In genomic region chr10:42631754-42632452, GRCm38 (mm10) we compare ENCODE assay signal across 10 mouse cellular contexts. TPM values are rescaled to one million over a fixed set of nuclear protein-coding genes. Genes with fewer than 3 reads are reported as not detected.
DNase-seq lines count a peak whose midpoint lies in the region; ATAC-seq lines count a peak whose summit lies in the region.
"Had no signal": no experiment of that assay in that cellular context is flagged by ENCODE, and none has a peak within 500 bp of the region (broad histone marks: within the 10 kb centered on the region; RNA-seq: fewer than 3 reads in every experiment).

No protein-coding gene starts in this region.

- no peaks in the 10 kb centered on the region for H3K36me3 ChIP-seq in kidney, embryonic 14.5 days (ENCODE audit: control insufficient read depth, insufficient read depth, low read length)
- no peaks in the 10 kb centered on the region for H3K36me3 ChIP-seq in hindbrain, embryonic 11.5 days (ENCODE audit: control insufficient read depth, insufficient read depth, low read length)
- no peaks in the 10 kb centered on the region for H3K36me3 ChIP-seq in midbrain, embryonic 14.5 days (ENCODE audit: control insufficient read depth, insufficient read depth, low read length)
- H3K36me3 ChIP-seq: G1E had no signal

- DNase-seq in kidney, postnatal 25 days: no peak
- peak; percentile 45 for DNase-seq in embryo, embryonic 10 days (ENCODE audit: low spot score)
- DNase-seq in hindbrain, embryonic 11.5 days (ENCODE audit: low spot score): peak; percentile 59
- peak; percentile 45 for DNase-seq in midbrain, embryonic 14.5 days
- DNase-seq in c-Kit-positive CD71-positive TER-119-positive erythroid progenitor cells, embryonic 14.5 days (ENCODE audit: low spot score): no peak
- DNase-seq in urinary bladder, postnatal 10 days (ENCODE audit: low spot score): no peak
- DNase-seq in left cerebral cortex, postnatal 25 days (ENCODE audit: low spot score in 2 of 2): no peak

- under 1% methylated on average over 42 of the region's 42 CpGs for WGBS in kidney, embryonic 14.5 days
- WGBS in hindbrain, embryonic 11.5 days: 1% methylated on average over 42 of the region's 42 CpGs
- WGBS in midbrain, embryonic 14.5 days: under 1% methylated on average over 40 of the region's 42 CpGs

- no peak overlapping the region for H3K4me2 ChIP-seq in kidney, embryonic 14.5 days (replicated peaks; ENCODE audit: low read depth, low read length)
- H3K4me2 ChIP-seq in hindbrain, embryonic 11.5 days (replicated peaks; ENCODE audit: low read depth, low read length): peak overlapping the region; percentile 17
- H3K4me2 ChIP-seq in midbrain, embryonic 14.5 days (ENCODE audit: low read length): peak overlapping the region; percentile 58

- H3K27me3 ChIP-seq in kidney, embryonic 14.5 days (ENCODE audit: control insufficient read depth, insufficient read depth, low read length): peaks cover 95% of the 10 kb centered on the region
- peaks cover 96% of the 10 kb centered on the region for H3K27me3 ChIP-seq in hindbrain, embryonic 11.5 days (ENCODE audit: control insufficient read depth, insufficient read depth, low read length)
- H3K27me3 ChIP-seq in midbrain, embryonic 14.5 days (ENCODE audit: control insufficient read depth, insufficient read depth, low read length): peaks cover 76% of the 10 kb centered on the region

- H3K27ac ChIP-seq in kidney, embryonic 14.5 days (ENCODE audit: low read depth, low read length): no peak overlapping the region
- no peak overlapping the region for H3K27ac ChIP-seq in hindbrain, embryonic 11.5 days (ENCODE audit: low read depth, low read length)
- H3K27ac ChIP-seq in midbrain, embryonic 14.5 days (replicated peaks; ENCODE audit: low read depth, low read length): no peak overlapping the region

- H3K9ac ChIP-seq in kidney, embryonic 14.5 days (ENCODE audit: low read depth, low read length): no peak overlapping the region
- no peak overlapping the region for H3K9ac ChIP-seq in hindbrain, embryonic 11.5 days (ENCODE audit: low read depth, low read length)
- H3K9ac ChIP-seq in midbrain, embryonic 14.5 days (replicated peaks; ENCODE audit: low read length): no peak overlapping the region; the same call in 1 of the 2 replicates

- intact Hi-C loops in left cerebral cortex, postnatal 25 days (cut with DNase I): loop anchor here (5.0 kb wide), 1 partner anchor 50 kb away; the partner anchor contains the start of genes Nr2e1 and Ostm1

- H3K4me3 ChIP-seq in kidney, embryonic 14.5 days (ENCODE audit: low read length): peak overlapping the region; percentile 15
- H3K4me3 ChIP-seq in hindbrain, embryonic 11.5 days (ENCODE audit: low read depth, low read length): peak overlapping the region; percentile 14; the same call in 1 of the 2 replicates
- peak overlapping the region; percentile 30 for H3K4me3 ChIP-seq in midbrain, embryonic 14.5 days (replicated peaks; ENCODE audit: low read depth, low read length)

- no peaks in the 10 kb centered on the region for H3K9me3 ChIP-seq in kidney, embryonic 14.5 days (ENCODE audit: control insufficient read depth, low read length)
- no peaks in the 10 kb centered on the region for H3K9me3 ChIP-seq in hindbrain, embryonic 11.5 days (ENCODE audit: control insufficient read depth, low read length)
- H3K9me3 ChIP-seq in midbrain, embryonic 14.5 days (ENCODE audit: control insufficient read depth, low read length): no peaks in the 10 kb centered on the region
- H3K9me3 ChIP-seq: G1E had no signal

- H3K4me1 ChIP-seq in kidney, embryonic 14.5 days (ENCODE audit: control insufficient read depth, insufficient read depth, low read length): peaks cover 11% of the 10 kb centered on the region; the same call in 1 of the 2 replicates
- H3K4me1 ChIP-seq in hindbrain, embryonic 11.5 days (replicated peaks; ENCODE audit: control insufficient read depth, insufficient read depth, low read length): peaks cover 6% of the 10 kb centered on the region
- H3K4me1 ChIP-seq in midbrain, embryonic 14.5 days (ENCODE audit: control insufficient read depth, insufficient read depth, low read length): peaks cover 43% of the 10 kb centered on the region

- no peak for ATAC-seq in kidney, embryonic 14.5 days (ENCODE audit: low FRiP score, low TSS enrichment)
- no peak; the same call in 1 of the 2 replicates for ATAC-seq in hindbrain, embryonic 11.5 days (ENCODE audit: low FRiP score)
- no peak for ATAC-seq in midbrain, embryonic 14.5 days (ENCODE audit: low FRiP score, low TSS enrichment)

RNA-seq across cellular contexts. Expression of gene Ostm1, which starts 48.3 kb away (rescaled TPM):
- polyA plus RNA-seq in kidney, embryonic 14.5 days (2014; fragmentation: Nextera tagmentation; extraction: Ambion mirVana): 8.5 and 12.9 TPM in 2 replicates
- polyA plus RNA-seq in hindbrain, embryonic 11.5 days (2014; fragmentation: Nextera tagmentation; extraction: Ambion mirVana): 20.2 and 23.1 TPM in 2 replicates
- 38.9 and 43.1 TPM in 2 replicates for polyA plus RNA-seq in midbrain, embryonic 14.5 days (2014; fragmentation: Nextera tagmentation; extraction: Ambion mirVana)
- total RNA-seq in left cerebral cortex, postnatal 25 days (2021): 10 to 100 TPM; 49.3 to 50.1 TPM

RNA-seq across cellular contexts. Expression of gene Nr2e1, which starts 48.5 kb away (rescaled TPM):
- not detected in 2 replicates for polyA plus RNA-seq in kidney, embryonic 14.5 days (2014; fragmentation: Nextera tagmentation; extraction: Ambion mirVana)
- polyA plus RNA-seq in hindbrain, embryonic 11.5 days (2014; fragmentation: Nextera tagmentation; extraction: Ambion mirVana): 0.11 and 0.71 TPM in 2 replicates
- polyA plus RNA-seq in midbrain, embryonic 14.5 days (2014; fragmentation: Nextera tagmentation; extraction: Ambion mirVana): 3.4 and 5.5 TPM in 2 replicates
- 10 to 100 TPM; 13.1 to 13.8 TPM for total RNA-seq in left cerebral cortex, postnatal 25 days (2021)
- total RNA-seq: G1E had no signal
- polyA plus RNA-seq: G1E; neural tube, embryonic 14.5 days had no signal

Comparison
In these comparisons a context has a peak if more than half of its experiments do, and no peak if none do; other contexts are left out.
1. DNase-seq: peak in embryo, embryonic 10 days (single experiment), hindbrain, embryonic 11.5 days (single experiment) and midbrain, embryonic 14.5 days (single experiment); none in kidney, postnatal 25 days (0 of 2), c-Kit-positive CD71-positive TER-119-positive erythroid progenitor cells, embryonic 14.5 days (single experiment), urinary bladder, postnatal 10 days (single experiment) and left cerebral cortex, postnatal 25 days (0 of 2).
2. Peak in every context shown above with its lines, with median percentiles within 50 percentile points of each other: H3K4me3 ChIP-seq.